Comparison of ENCODE assay signal across 20 mouse cellular contexts in genomic region chr6:114402161-114402560, GRCm38 (mm10). TPM values are rescaled to one million over a fixed set of nuclear protein-coding genes. Genes with fewer than 3 reads are reported as not detected.
DNase-seq lines count a peak whose midpoint lies in the region; ATAC-seq and TF ChIP-seq lines count a peak whose summit lies in the region.
"Had no signal": no experiment of that assay in that cellular context is flagged by ENCODE, and none has a peak within 500 bp of the region (broad histone marks: within the 10 kb centered on the region; RNA-seq: fewer than 3 reads in every experiment).

No protein-coding gene starts in this region.

- peak; percentile 39; the same call in 1 of the 2 replicates for TF ChIP-seq CTCF in kidney, postnatal 0 days (IDR thresholded peaks at IDR 0.05; ENCODE audit: low read depth)
- TF ChIP-seq CTCF in midbrain, postnatal 0 days (IDR thresholded peaks at IDR 0.05): peak; percentile 52
- TF ChIP-seq CTCF in small intestine, adult 2 months (IDR thresholded peaks at IDR 0.05; ENCODE audit: extremely low read depth, insufficient read length, insufficient replicate concordance, low read depth, low read length): 0 out of 2 replicates have a peak, but pooled peaks have one; percentile 33

- ATAC-seq in kidney, postnatal 0 days (replicated peaks; ENCODE audit: low FRiP score, low read depth): no peak
- ATAC-seq in midbrain, postnatal 0 days (ENCODE audit: low FRiP score): no peak
- ATAC-seq in midbrain, embryonic 13.5 days: no peak
- ATAC-seq in forebrain, embryonic 15.5 days (replicated peaks): no peak
- ATAC-seq: forebrain, embryonic 13.5 days; midbrain, embryonic 16.5 days had no signal

- no peak for TF ChIP-seq POLR2A in small intestine, adult 2 months (IDR thresholded peaks at IDR 0.05; ENCODE audit: low read depth, low read length)

- H3K4me1 ChIP-seq in kidney, postnatal 0 days (replicated peaks; ENCODE audit: insufficient read depth, low read length): peaks cover 9% of the 10 kb centered on the region
- H3K4me1 ChIP-seq in midbrain, postnatal 0 days (ENCODE audit: insufficient read depth, low read length): 0 out of 2 replicates have a peak, but pooled peaks cover 4% of the 10 kb centered on the region
- peaks cover 32% of the 10 kb centered on the region for H3K4me1 ChIP-seq in midbrain, embryonic 13.5 days (replicated peaks)
- H3K4me1 ChIP-seq in ES-E14 (ENCODE audit: control insufficient read depth in 2 of 2, insufficient read depth in 2 of 2, low read length in 2 of 2, poor library complexity in 1 of 2): peaks cover 0 to 3% of the 10 kb centered on the region in 2 experiments; a peak in 1 of 4 replicates
- H3K4me1 ChIP-seq in small intestine, adult 2 months (ENCODE audit: control insufficient read depth, insufficient read depth, insufficient read length, low read length): peaks cover 10% of the 10 kb centered on the region
- H3K4me1 ChIP-seq in forebrain, embryonic 15.5 days: peaks cover 15% of the 10 kb centered on the region

- H3K36me3 ChIP-seq in kidney, postnatal 0 days (ENCODE audit: insufficient read depth, low read length): no peaks in the 10 kb centered on the region
- H3K36me3 ChIP-seq in midbrain, postnatal 0 days (ENCODE audit: insufficient read depth, low read length): no peaks in the 10 kb centered on the region
- H3K36me3 ChIP-seq in midbrain, embryonic 13.5 days: no peaks in the 10 kb centered on the region
- no peaks in the 10 kb centered on the region for H3K36me3 ChIP-seq in ES-E14 (ENCODE audit: control insufficient read depth, insufficient read depth, low read length, poor library complexity, severe bottlenecking)
- H3K36me3 ChIP-seq in small intestine, adult 2 months (ENCODE audit: control insufficient read depth, insufficient read depth, low read length): no peaks in the 10 kb centered on the region
- no peaks in the 10 kb centered on the region for H3K36me3 ChIP-seq in forebrain, embryonic 15.5 days
- H3K36me3 ChIP-seq: hindbrain, embryonic 13.5 days had no signal

- H3K4me2 ChIP-seq in kidney, postnatal 0 days (ENCODE audit: low read length): no peak overlapping the region
- no peak overlapping the region for H3K4me2 ChIP-seq in midbrain, postnatal 0 days (ENCODE audit: low read depth, low read length, poor library complexity, severe bottlenecking)
- H3K4me2 ChIP-seq in midbrain, embryonic 13.5 days (replicated peaks): no peak overlapping the region
- H3K4me2 ChIP-seq in forebrain, embryonic 15.5 days (replicated peaks): no peak overlapping the region
- H3K4me2 ChIP-seq: forebrain, embryonic 13.5 days; hindbrain, embryonic 13.5 days had no signal

- intact Hi-C loops in gastrocnemius, postnatal 14 days (cut with DNase I; ENCODE audit: low total_unique reads): no loop called here

- peaks cover 25% of the 10 kb centered on the region for H3K27me3 ChIP-seq in kidney, postnatal 0 days (ENCODE audit: insufficient read depth, low read length)
- H3K27me3 ChIP-seq in midbrain, postnatal 0 days (ENCODE audit: insufficient read depth, low read length): peaks cover 15% of the 10 kb centered on the region; the same call in 1 of the 2 replicates
- peaks cover 38% of the 10 kb centered on the region for H3K27me3 ChIP-seq in midbrain, embryonic 13.5 days
- H3K27me3 ChIP-seq in small intestine, adult 2 months (ENCODE audit: control insufficient read depth, insufficient read depth, low read length): no peaks in the 10 kb centered on the region
- H3K27me3 ChIP-seq in forebrain, embryonic 15.5 days: peaks cover 24% of the 10 kb centered on the region

- no peak overlapping the region for H3K9ac ChIP-seq in kidney, postnatal 0 days (ENCODE audit: low read depth, low read length)
- H3K9ac ChIP-seq in midbrain, postnatal 0 days (replicated peaks; ENCODE audit: low read length, poor library complexity, severe bottlenecking): no peak overlapping the region
- H3K9ac ChIP-seq in midbrain, embryonic 13.5 days (replicated peaks): no peak overlapping the region
- no peak overlapping the region for H3K9ac ChIP-seq in ES-E14 (ENCODE audit: insufficient read depth, low read depth, low read length, poor library complexity, severe bottlenecking)
- no peak overlapping the region for H3K9ac ChIP-seq in forebrain, embryonic 15.5 days (replicated peaks)
- H3K9ac ChIP-seq: forebrain, embryonic 13.5 days; hindbrain, embryonic 13.5 days had no signal

- no peak overlapping the region for H3K4me3 ChIP-seq in kidney, postnatal 0 days (replicated peaks; ENCODE audit: low read depth, low read length)
- H3K4me3 ChIP-seq in midbrain, postnatal 0 days (ENCODE audit: low read depth, low read length): no peak overlapping the region
- no peak overlapping the region for H3K4me3 ChIP-seq in midbrain, embryonic 13.5 days (replicated peaks)
- no peak overlapping the region for H3K4me3 ChIP-seq in ES-E14 (ENCODE audit: insufficient read depth in 1 of 2, low read depth in 1 of 2, low read length in 2 of 2, poor library complexity in 1 of 2, severe bottlenecking in 1 of 2)
- H3K4me3 ChIP-seq in small intestine, adult 2 months (ENCODE audit: low read depth, low read length): no peak overlapping the region
- H3K4me3 ChIP-seq in forebrain, embryonic 15.5 days: no peak overlapping the region
- H3K4me3 ChIP-seq: forebrain, embryonic 13.5 days; hindbrain, embryonic 13.5 days; megakaryocyte, embryonic 14.5 days had no signal

- in situ Hi-C loops in ES-E14 (cut with MboI; ENCODE audit: low sequenced_read_pairs in 2 of 2, unreplicated experiment in 2 of 2): no loop called here

- 70% methylated on average over 2 of the region's 2 CpGs for WGBS in kidney, postnatal 0 days
- WGBS in midbrain, postnatal 0 days: 84% methylated on average over 2 of the region's 2 CpGs
- WGBS in midbrain, embryonic 13.5 days: 88% methylated on average over 2 of the region's 2 CpGs
- WGBS in small intestine, adult 2 months: 49% methylated on average over 2 of the region's 2 CpGs
- 84% methylated on average over 2 of the region's 2 CpGs for WGBS in forebrain, embryonic 15.5 days

- no peak overlapping the region for H3K27ac ChIP-seq in kidney, postnatal 0 days
- H3K27ac ChIP-seq in midbrain, postnatal 0 days (ENCODE audit: low read depth, low read length): no peak overlapping the region
- H3K27ac ChIP-seq in midbrain, embryonic 13.5 days: no peak overlapping the region
- H3K27ac ChIP-seq in ES-E14 (ENCODE audit: insufficient read depth, low read depth, low read length, poor library complexity, severe bottlenecking): no peak overlapping the region
- no peak overlapping the region for H3K27ac ChIP-seq in small intestine, adult 2 months (ENCODE audit: insufficient read depth, low read depth, low read length)
- H3K27ac ChIP-seq in forebrain, embryonic 15.5 days (replicated peaks): no peak overlapping the region
- H3K27ac ChIP-seq: forebrain, embryonic 13.5 days; hindbrain, embryonic 13.5 days had no signal

- H3K9me3 ChIP-seq in kidney, postnatal 0 days (replicated peaks; ENCODE audit: low read length): no peaks in the 10 kb centered on the region
- no peaks in the 10 kb centered on the region for H3K9me3 ChIP-seq in midbrain, postnatal 0 days (ENCODE audit: low read length)
- H3K9me3 ChIP-seq in midbrain, embryonic 13.5 days: no peaks in the 10 kb centered on the region
- no peaks in the 10 kb centered on the region for H3K9me3 ChIP-seq in ES-E14 (ENCODE audit: control insufficient read depth, insufficient read depth, low read depth, low read length)
- no peaks in the 10 kb centered on the region for H3K9me3 ChIP-seq in forebrain, embryonic 15.5 days
- H3K9me3 ChIP-seq: forebrain, embryonic 13.5 days; hindbrain, embryonic 13.5 days; megakaryocyte, embryonic 14.5 days had no signal

- no peak for DNase-seq in kidney, postnatal 0 days (ENCODE audit: low spot score)
- no peak for DNase-seq in kidney, postnatal 14 days
- no peak for DNase-seq in midbrain, postnatal 0 days (ENCODE audit: low spot score)
- DNase-seq in ES-E14 (ENCODE audit: low read depth, low spot score): peak; percentile 58
- no peak for DNase-seq in gastrocnemius, postnatal 14 days
- DNase-seq: cerebellum, adult 18-20 months; cerebellum, postnatal 36 days; heart, adult 11 months; kidney, adult 18-20 months; kidney, postnatal 25 days; layer of hippocampus, adult 9-11 months; lung, postnatal 14 days; right cerebral cortex, postnatal 25 days had no signal

TF ChIP-seq in ES-E14, 5 proteins besides CTCF, POLR2A, EP300 and RAD21:
- TF ChIP-seq MAFK (IDR thresholded peaks at IDR 0.05; ENCODE audit: insufficient read depth, low read depth, low read length) (no peak), ZNF384 (IDR thresholded peaks at IDR 0.05; ENCODE audit: low read depth, low read length) (no peak), CHD2 (IDR thresholded peaks at IDR 0.05; ENCODE audit: low read depth, low read length) (no peak), HCFC1 (IDR thresholded peaks at IDR 0.05; ENCODE audit: borderline replicate concordance, insufficient read depth, low read length) (no peak), ZC3H11A (IDR thresholded peaks at IDR 0.05; ENCODE audit: borderline replicate concordance, low read depth, low read length) (no peak)

RNA-seq across cellular contexts. Expression of gene Hrh1, which starts 4.4 kb away (rescaled TPM):
- polyA plus RNA-seq in kidney, postnatal 0 days (2015; fragmentation: Nextera tagmentation; extraction: Ambion mirVana): 0.17 and 0.23 TPM in 2 replicates
- 1.9 and 2.4 TPM in 2 replicates for total RNA-seq in midbrain, postnatal 0 days (2014; rRNA removed)
- 1.6 and 1.9 TPM in 2 replicates for polyA plus RNA-seq in midbrain, postnatal 0 days (2015; fragmentation: Nextera tagmentation; extraction: Ambion mirVana)
- polyA plus RNA-seq in midbrain, embryonic 13.5 days (2015; fragmentation: Nextera tagmentation; extraction: Ambion mirVana): 0.35 and 0.52 TPM in 2 replicates
- total RNA-seq in ES-E14 (2012; rRNA removed): 0.94 and 1.2 TPM in 2 replicates
- 0.71 and 2.3 TPM in 2 replicates for polyA plus RNA-seq in small intestine, adult 2 months (2012; rRNA removed)
- 0.65 and 0.73 TPM in 2 replicates for polyA plus RNA-seq in forebrain, embryonic 15.5 days (2015; fragmentation: Nextera tagmentation; extraction: Ambion mirVana)
- under 1 TPM; 0.24 to 0.39 TPM for total RNA-seq in gastrocnemius, postnatal 14 days (2021)
